Mouse (Mus musculus): ENCODE results near the gene 3110082I17Rik. TPM values are rescaled to one million over a fixed set of nuclear protein-coding genes. Genes with fewer than 3 reads are reported as not detected.
A peak's percentile ranks its signal among the peaks of the same experiment; 100 is the strongest.

3110082I17Rik gene
- total and polyA plus RNA-seq, 2 experiments from 2014 or later, result 11.9 to 19.4 TPM

DNA sequence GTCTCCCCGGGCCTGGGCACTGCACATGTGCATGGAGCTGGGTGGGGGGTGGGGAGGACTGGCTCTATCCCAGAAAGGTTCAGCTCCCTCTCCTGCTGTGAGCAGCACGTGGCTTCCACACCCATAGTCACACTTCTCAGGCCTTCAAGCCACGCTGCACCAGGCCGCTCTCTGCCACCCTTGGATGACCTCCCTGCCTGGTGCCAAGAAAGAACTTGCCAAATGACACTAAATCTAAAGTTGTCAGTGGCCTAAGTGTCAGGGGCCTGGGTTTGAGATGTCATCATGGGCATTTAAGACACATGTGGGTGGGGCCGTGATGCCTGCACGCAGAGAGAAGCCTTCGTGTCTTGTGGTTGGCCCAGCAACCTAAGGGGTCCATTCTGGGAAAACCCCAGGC is 139.9 kb downstream of the 3110082I17Rik start:
- Histone ChIP-seq H3K4me3 (ENCODE audit: low read depth, low read length) (no peak overlapping the region), H3K4me2 (ENCODE audit: low read depth) (no peak overlapping the region), H3K9me3 (ENCODE audit: low read length) (no peaks in the 10 kb centered on the region), H3K27ac (ENCODE audit: low read depth, low read length) (no peak overlapping the region), H3K9ac (no peak overlapping the region), H3K36me3 (ENCODE audit: insufficient read depth) (no peaks in the 10 kb centered on the region; the same call in 1 of the 2 replicates), H3K27me3 (ENCODE audit: insufficient read depth, low read length) (no peaks in the 10 kb centered on the region), H3K4me1 (ENCODE audit: insufficient read depth) (0 out of 2 replicates have a peak, but pooled peaks cover 11% of the 10 kb centered on the region)
- ATAC-seq (no peak), DNase-seq (no peak)
- no peak for TF ChIP-seq CTCF (IDR thresholded peaks at IDR 0.05; ENCODE audit: low read depth)
- 79% methylated on average over 7 of the region's 7 CpGs for WGBS

DNA sequence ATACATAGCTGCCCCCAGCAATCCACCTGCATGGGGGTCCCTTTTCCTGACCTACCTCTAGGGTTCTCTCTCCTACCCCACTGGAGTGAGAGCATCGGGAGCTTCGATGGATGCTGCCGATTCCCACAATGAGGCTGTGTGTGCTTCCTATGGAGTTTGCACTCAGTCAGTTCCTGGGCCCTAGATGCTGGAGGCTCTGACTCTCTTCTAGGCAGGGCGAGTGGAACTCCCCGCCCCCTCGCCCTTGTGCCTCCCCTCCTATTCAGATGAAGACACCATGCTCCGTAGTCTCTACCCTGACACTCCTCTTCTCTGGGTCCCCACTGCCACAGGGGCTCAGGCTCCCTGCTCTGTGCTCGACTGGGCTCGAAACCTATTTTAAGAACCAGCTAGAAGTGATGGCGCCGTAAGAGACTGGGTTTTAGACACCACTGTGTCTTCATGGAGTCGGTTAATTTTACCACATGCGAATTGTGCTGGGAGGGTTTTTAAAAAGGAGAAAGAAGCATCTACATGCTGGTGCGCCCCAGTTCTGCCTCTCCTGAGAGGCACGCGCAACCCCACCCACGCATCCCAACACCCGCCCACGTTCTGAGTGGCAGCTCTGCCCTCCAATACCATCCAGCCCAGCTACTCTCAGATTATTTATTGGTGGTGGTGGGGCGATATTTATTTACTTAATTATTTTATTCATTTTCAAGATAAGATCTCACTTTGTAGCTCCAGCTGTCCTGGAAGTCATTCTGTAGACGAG is 142.4 kb downstream of the 3110082I17Rik start:
- DNase-seq (peak; percentile 16), ATAC-seq (peak; percentile 69; the same call in 1 of the 2 replicates)
- Histone ChIP-seq H3K9ac (no peak overlapping the region), H3K4me1 (ENCODE audit: insufficient read depth) (0 out of 2 replicates have a peak, but pooled peaks cover 1% of the 10 kb centered on the region), H3K4me2 (ENCODE audit: low read depth) (no peak overlapping the region), H3K27ac (ENCODE audit: low read depth, low read length) (no peak overlapping the region), H3K9me3 (ENCODE audit: low read length) (no peaks in the 10 kb centered on the region), H3K36me3 (ENCODE audit: insufficient read depth) (no peaks in the 10 kb centered on the region; the same call in 1 of the 2 replicates), H3K4me3 (ENCODE audit: low read depth, low read length) (no peak overlapping the region), H3K27me3 (ENCODE audit: insufficient read depth, low read length) (no peaks in the 10 kb centered on the region)
- 65% methylated on average over 21 of the region's 21 CpGs for WGBS
- TF ChIP-seq CTCF (IDR thresholded peaks at IDR 0.05; ENCODE audit: low read depth), result no peak

DNA sequence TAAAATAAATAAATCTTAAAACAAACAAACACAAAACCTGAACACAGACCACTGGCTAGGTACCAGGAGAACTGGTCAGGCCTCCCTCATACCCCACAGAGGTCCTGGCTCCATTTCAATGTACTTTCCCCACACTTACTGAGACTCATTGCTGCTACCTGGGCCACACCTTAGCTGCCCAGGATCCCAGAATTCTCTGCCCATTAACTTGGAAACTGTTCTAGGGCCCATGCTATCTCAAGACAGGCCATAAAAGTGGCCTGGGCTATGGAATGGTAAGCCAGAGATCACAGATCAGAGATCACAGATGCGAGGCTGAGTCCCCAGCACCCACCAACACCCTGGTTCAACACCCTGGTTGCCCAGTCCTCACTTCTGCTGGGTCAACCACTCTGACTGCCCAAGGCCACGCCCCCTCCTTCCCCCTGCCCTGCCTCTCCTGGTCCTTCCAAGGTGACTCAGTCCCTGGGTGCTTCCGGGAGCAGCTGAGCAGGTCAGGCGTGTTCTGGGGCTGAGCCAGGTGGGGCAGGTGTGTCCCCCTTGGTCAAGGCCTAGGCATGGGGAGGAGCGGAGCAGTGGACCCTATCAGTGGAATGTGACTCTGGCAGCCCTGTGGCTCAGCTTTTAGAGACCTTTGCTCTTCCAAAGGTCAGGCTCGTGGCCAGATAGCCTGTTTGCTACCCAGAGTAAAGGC is 143.2 kb downstream of the 3110082I17Rik start:
- H3K36me3 ChIP-seq (ENCODE audit: insufficient read depth), result no peaks in the 10 kb centered on the region; the same call in 1 of the 2 replicates
- H3K4me3 ChIP-seq (ENCODE audit: low read depth, low read length), result no peak overlapping the region
- 69% methylated on average over 6 of the region's 6 CpGs for WGBS
- no peak for ATAC-seq
- H3K27me3 ChIP-seq (ENCODE audit: insufficient read depth, low read length), result no peaks in the 10 kb centered on the region
- no peak for TF ChIP-seq CTCF (IDR thresholded peaks at IDR 0.05; ENCODE audit: low read depth)
- no peaks in the 10 kb centered on the region for H3K4me1 ChIP-seq (ENCODE audit: insufficient read depth)
- no peak overlapping the region for H3K27ac ChIP-seq (ENCODE audit: low read depth, low read length)
- DNase-seq, result no peak
- H3K9me3 ChIP-seq (ENCODE audit: low read length), result no peaks in the 10 kb centered on the region
- H3K4me2 ChIP-seq (ENCODE audit: low read depth), result no peak overlapping the region
- H3K9ac ChIP-seq, result no peak overlapping the region

DNA sequence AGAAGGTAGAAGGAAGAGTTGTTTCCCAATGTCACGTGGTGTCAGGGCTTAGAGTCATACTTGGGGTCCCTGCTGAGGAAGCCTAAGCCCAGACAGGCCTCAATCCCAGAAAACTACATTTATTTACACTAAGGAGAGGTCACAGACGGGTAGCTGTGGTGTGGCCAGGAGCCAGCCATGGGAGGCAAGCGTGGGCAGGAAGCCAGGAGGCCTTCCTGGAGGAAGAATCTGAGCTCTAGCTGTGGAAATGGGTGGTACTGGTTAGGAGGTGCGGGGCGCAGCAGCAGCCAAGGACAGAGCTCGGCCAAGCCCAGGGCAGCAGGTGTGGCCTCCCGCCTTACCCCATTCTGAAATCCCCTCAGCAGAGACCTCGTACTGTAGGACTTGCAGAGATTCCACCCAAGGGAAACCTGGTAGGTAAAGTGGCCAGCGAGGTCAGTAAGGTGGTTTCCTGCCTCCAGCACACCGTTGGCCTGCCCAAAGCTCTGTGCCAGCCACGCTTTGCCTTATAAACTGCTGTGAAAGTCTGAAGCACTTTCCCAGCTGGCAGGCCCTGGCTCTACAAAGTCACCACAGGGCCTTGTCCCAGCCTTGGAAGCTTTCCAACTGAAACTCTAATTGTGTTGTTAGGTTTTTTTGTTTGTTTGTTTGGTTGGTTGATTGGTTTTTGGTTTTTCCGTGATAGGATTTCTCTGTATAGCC is 145.2 kb downstream of the 3110082I17Rik start:
- Histone ChIP-seq H3K27me3 (ENCODE audit: insufficient read depth, low read length) (no peaks in the 10 kb centered on the region), H3K4me3 (ENCODE audit: low read depth, low read length) (no peak overlapping the region), H3K36me3 (ENCODE audit: insufficient read depth) (no peaks in the 10 kb centered on the region; the same call in 1 of the 2 replicates)

DNA sequence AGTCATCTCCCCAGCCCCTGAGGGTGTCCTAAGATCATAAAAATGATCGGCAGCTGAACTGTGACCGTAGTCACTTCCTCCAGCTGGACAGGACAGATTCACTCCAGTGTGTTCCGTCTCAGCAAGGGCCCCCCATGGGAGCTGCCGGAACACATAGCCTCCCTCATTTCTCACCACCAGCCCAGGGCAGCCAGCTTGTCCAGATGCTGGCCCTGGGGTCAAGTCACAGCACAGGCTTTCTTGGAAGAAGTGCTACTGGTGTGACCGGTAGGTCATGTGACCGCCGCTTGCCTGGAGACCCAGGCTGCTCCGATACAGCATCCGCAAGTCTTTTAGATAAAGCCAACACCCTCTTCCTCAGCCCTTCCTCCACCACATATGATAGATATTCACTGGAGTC is 146.8 kb downstream of the 3110082I17Rik start:
- no peak overlapping the region for H3K9ac ChIP-seq
- no peaks in the 10 kb centered on the region for H3K9me3 ChIP-seq (ENCODE audit: low read length)
- DNase-seq (no peak), ATAC-seq (no peak)
- no peaks in the 10 kb centered on the region for H3K36me3 ChIP-seq (ENCODE audit: insufficient read depth)
- no peak overlapping the region for H3K4me3 ChIP-seq (ENCODE audit: low read depth, low read length)
- TF ChIP-seq CTCF (IDR thresholded peaks at IDR 0.05; ENCODE audit: low read depth), result no peak
- H3K4me2 ChIP-seq (ENCODE audit: low read depth), result no peak overlapping the region
- H3K27me3 ChIP-seq (ENCODE audit: insufficient read depth, low read length), result no peaks in the 10 kb centered on the region
- H3K4me1 ChIP-seq (ENCODE audit: insufficient read depth), result no peaks in the 10 kb centered on the region
- H3K27ac ChIP-seq (ENCODE audit: low read depth, low read length), result no peak overlapping the region
- WGBS, result 94% methylated on average over 9 of the region's 9 CpGs

More for the DNA sequence above, 145.2 kb downstream of the 3110082I17Rik start:
- ATAC-seq (no peak), DNase-seq (no peak)
- WGBS, result 79% methylated on average over 12 of the region's 12 CpGs
- H3K9ac ChIP-seq, result no peak overlapping the region
- no peak overlapping the region for H3K27ac ChIP-seq (ENCODE audit: low read depth, low read length)
- no peak for TF ChIP-seq CTCF (IDR thresholded peaks at IDR 0.05; ENCODE audit: low read depth)
- H3K4me1 ChIP-seq (ENCODE audit: insufficient read depth), result no peaks in the 10 kb centered on the region
- H3K9me3 ChIP-seq (ENCODE audit: low read length), result no peaks in the 10 kb centered on the region
- H3K4me2 ChIP-seq (ENCODE audit: low read depth), result no peak overlapping the region

DNA sequence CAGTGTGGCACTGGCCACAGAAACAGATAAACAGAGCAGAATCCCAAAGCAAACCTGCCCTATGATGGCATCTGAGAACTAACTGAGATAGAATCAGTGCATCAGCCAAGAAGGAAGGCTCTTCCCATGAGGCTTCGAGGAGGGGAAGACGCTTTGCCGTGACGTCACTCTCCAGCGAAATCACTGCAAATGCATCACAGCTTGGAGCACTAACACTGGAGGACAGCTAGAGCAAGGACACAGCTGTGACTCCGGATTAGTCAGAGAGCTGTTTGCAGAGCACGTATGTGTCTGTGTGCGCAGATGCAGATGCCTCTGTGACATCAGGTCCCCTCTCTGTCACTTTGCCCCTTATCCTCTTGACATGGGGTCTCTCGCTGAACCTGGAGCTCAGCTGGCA is 148.5 kb downstream of the 3110082I17Rik start:
- Histone ChIP-seq H3K9me3 (ENCODE audit: low read length) (no peaks in the 10 kb centered on the region), H3K27ac (ENCODE audit: low read depth, low read length) (no peak overlapping the region), H3K4me3 (ENCODE audit: low read depth, low read length) (no peak overlapping the region), H3K4me1 (ENCODE audit: insufficient read depth) (no peaks in the 10 kb centered on the region), H3K9ac (no peak overlapping the region), H3K4me2 (ENCODE audit: low read depth) (no peak overlapping the region), H3K27me3 (ENCODE audit: insufficient read depth, low read length) (no peaks in the 10 kb centered on the region), H3K36me3 (ENCODE audit: insufficient read depth) (no peaks in the 10 kb centered on the region)
- 89% methylated on average over 9 of the region's 9 CpGs for WGBS
- DNase-seq, result no peak
- no peak for ATAC-seq
- no peak for TF ChIP-seq CTCF (IDR thresholded peaks at IDR 0.05; ENCODE audit: low read depth)
